Mouse (Mus musculus): ENCODE results near the gene Adgrf1.

The Adgrf1 gene

DNA sequence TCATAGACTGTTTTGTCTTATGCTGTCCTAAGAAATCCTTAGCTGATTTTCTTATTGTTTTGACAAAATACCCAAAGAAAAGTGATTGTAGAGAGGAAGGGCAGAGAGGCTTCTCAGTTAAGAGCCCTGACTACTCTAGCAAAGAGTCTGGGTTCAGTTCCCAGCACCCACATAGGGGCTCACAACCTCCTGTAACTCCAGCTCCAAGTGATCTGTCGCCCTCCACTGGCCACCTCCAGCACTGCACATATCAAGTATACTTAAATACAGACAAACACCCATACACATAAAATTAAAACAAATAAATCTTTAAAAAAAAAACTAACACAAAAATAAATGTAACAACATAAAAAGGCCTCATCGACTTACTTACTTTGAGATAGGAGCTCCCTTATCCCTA is 3.5 kb upstream of the Adgrf1 start:
- DNase-seq (ENCODE audit: low spot score in 2 of 2): no peak

DNA sequence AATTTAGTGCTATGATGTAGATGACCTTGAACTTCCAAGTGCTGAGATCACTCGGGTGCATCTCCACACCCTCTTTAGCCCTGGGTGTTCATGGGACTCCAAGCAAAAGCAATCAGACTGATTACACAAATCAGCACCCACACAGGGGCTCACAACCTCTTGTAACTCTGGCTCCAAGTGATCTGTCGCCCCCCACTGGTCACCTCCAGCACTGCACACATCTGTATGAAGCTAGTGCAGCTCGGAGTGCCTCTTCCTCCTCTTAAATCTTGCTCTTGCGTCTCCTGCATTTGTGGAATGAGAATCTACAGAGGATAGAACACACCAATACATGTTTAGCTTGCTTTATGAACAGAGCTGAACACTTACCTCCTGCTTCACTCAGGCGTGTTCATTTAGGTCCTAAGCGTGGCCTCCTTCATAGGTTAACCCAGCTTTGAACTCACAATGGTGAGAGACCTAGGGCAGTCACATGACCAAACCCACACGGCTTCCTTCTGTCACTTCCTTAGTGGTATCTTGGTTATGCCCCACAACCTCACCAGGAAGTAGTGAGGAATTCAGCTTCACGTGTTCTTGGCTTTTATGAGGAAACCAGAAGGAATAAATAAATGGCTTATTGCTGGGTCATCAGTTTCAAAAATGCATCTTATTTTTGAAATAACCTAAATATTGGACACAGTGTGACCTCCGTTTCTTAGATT is 2.9 kb upstream of the Adgrf1 start:
- DNase-seq (ENCODE audit: low spot score in 2 of 2): no peak

DNA sequence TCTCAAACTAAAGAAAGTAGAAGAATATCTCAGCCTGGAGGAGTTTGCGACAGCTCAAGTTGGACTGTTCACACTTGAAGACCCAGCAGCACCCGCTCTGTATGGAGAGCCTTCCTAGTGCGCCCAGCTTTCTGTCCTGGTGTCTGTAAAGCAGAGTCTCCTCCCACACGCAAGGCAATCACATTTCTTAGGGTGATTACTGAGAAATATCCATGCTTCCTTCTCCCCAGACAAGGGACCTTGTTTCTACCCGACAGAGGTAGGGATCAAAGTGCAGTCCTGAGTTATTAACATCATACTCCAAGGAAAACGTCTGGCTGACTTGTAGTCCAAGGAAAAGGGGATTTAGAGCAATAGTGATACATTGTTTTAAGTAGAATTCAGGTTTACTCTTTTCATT is 6.1 kb downstream of the Adgrf1 start:
- DNase-seq (ENCODE audit: low spot score in 2 of 2): no peak

DNA sequence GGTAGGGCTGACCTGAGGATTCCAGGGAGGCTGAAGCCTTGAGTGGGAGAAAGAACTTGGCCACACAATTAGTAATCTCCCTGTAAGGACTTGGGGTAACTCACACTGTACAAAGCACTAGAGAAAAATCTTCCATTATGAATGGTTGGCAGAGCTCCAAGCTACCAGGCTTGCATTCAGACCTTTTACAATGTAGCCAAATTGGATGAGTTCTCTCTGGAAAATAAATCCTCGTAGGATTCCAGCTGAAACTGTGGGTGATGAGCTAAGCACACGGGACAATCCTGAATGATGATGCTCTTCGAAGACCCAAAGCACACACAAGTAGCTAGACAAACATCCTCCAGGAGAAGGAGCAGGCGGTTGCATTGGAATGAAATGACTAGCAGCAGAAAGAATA is 7.1 kb downstream of the Adgrf1 start:
- peak; percentile 11 to 42 for DNase-seq (ENCODE audit: low spot score in 2 of 2)

DNA sequence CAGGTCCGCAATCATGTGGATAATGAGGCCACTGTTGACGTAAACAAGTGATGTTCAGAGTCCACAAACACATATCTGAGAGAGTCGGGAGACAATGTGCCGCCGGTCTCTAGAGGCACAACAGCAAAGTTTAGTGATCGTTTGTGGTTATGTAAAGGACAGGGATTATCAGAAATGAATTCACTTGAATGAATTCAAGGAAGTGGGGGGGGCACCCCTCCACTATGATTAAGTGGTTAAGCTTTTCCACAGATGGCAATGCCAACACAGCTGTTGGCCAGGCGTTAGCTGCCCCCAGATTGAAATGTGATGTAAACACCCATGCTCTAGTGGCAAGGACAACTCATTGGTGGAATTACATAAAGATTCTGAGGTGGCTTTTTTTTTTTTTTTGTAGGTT is 9.5 kb downstream of the Adgrf1 start:
- DNase-seq (ENCODE audit: low spot score in 2 of 2): no peak

DNA sequence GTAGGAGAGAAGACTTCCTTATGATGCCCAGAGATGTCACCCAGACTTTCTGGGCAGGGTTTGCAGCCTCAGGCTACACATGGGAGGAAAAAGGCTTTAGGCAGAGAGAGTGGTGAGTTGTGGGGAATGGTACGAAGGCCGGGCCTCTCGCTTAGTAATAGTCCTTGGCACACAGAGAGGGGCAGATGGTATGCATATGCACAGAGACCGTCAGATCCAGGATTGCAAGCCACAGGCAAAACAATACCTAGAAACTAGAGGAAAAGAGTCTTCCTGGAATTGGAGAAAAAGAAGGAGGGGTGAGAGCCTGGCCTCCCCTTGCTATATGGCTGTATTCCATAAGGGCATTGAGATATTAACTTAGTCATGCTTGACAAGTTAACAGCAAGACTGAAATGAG is 12.2 kb downstream of the Adgrf1 start:
- DNase-seq (ENCODE audit: low spot score in 2 of 2): no peak

GRCm38 (mm10) chr17:43282828-43283227 is 12.7 kb downstream of the Adgrf1 start:
- DNase-seq (ENCODE audit: low spot score in 2 of 2): no peak

DNA sequence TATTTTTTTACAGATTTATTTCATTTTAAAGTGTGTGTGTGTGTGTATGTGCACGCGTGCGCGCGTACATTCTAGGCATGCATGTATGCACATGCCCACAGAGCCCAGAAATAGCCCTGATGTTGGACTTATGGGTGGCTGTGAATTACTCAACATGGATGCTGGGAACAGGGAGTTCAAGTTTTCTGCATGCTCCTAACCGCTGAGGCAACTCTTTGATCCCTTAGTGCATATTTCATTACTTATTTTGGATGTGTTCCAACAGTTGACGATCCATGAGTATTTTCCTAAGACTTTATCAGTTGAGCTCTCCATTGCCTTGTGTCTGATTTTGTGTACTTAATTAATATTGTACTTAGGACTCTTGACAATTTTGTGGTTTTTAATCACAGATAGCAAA is 29.4 kb downstream of the Adgrf1 start:
- DNase-seq (ENCODE audit: low spot score in 2 of 2): no peak

- no peak for DNase-seq (ENCODE audit: low spot score in 2 of 2)
Observed at GRCm38 (mm10) chr17:43325986-43326671, 56.0 kb downstream of the Adgrf1 start.

GRCm38 (mm10) chr17:43326726-43327700 is 56.9 kb downstream of the Adgrf1 start:
- peak in 1 of 2 experiments; percentile 20 for DNase-seq (ENCODE audit: low spot score in 2 of 2)

GRCm38 (mm10) chr17:43327810-43328209 is 57.7 kb downstream of the Adgrf1 start:
- no peak for DNase-seq (ENCODE audit: low spot score in 2 of 2)

DNA sequence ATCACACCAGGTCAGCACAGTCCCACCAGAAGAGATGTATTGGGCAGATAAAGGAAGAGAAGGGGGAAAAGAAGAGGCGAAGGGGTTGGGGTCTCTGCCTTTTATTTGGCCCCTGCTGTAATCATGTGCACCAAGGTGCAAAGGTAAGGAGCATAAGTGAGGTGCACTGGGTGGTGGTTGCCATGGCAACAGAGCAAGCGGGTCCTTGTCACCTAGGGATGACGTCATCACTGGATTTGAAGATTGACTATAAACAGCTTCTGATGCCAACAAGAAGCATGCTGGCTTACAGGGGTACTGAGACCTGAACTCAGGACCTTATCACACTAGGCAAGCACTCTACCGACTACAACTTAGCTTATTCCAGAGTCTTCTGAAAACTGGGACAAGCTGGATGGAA is 59.1 kb downstream of the Adgrf1 start:
- DNase-seq (ENCODE audit: low spot score in 2 of 2): no peak

GRCm38 (mm10) chr17:43329761-43330183 is 59.6 kb downstream of the Adgrf1 start:
- no peak for DNase-seq (ENCODE audit: low spot score in 2 of 2)

- DNase-seq (ENCODE audit: low spot score in 2 of 2): no peak
Observed at GRCm38 (mm10) chr17:43332686-43333085, 62.6 kb downstream of the Adgrf1 start.

DNA sequence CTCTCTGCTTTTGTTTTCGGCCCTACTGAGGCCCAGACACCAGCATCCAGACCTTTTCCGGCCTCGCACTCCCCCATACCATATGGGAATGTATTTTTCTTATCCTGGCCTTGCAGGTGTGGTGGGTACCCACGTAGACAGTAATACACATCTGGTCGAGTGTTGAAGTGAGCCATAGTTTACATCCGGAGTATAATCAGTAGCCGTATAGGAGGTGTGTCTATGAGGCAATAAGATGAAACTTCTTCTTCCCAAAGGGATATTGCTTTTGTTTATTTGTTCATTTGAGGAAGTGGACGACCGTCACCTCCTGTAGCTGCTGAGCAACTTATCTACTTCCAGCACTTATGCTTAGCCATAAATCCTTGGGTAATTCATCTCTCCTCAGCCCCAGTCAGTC is 63.9 kb downstream of the Adgrf1 start:
- DNase-seq (ENCODE audit: low spot score in 2 of 2): no peak

DNA sequence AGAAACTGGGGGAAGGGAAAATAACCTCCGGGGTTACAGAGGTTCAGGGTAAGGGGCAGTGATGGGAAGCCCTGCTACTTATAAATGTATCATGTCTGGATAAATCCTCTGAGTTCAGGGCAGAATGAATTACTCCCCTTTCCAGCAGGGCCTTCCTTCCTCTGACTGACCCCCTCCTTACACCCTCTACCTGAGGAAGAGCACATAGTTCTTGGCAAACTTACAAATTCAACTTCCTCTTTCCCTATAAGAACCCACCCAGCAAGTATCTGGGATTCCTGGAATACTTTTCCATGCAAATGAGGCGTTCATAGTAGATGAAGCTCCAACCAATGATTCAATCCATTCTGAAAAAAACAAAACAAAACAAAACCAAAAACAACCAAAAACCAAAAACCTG is 67.5 kb downstream of the Adgrf1 start:
- DNase-seq (ENCODE audit: low spot score in 2 of 2): no peak

DNA sequence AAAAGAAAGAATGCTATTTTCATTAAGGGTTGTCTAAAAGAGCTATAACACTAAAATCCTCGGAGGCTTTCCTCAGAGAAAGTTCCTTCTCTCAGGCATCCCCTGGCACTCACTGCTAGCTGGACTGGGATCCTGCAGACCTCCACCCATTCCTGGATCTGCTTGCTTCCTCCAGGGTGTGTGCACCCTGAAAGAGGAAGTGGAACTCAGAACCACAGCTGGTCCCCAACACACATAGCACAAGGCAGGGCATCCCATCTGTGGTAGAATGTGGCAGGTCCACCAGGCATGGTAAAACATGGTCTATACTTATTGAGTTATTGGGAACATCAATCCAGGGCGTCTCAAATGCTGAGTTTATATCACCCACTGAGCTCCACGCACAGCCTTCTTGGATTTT is 68.2 kb downstream of the Adgrf1 start:
- no peak for DNase-seq (ENCODE audit: low spot score in 2 of 2)

DNA sequence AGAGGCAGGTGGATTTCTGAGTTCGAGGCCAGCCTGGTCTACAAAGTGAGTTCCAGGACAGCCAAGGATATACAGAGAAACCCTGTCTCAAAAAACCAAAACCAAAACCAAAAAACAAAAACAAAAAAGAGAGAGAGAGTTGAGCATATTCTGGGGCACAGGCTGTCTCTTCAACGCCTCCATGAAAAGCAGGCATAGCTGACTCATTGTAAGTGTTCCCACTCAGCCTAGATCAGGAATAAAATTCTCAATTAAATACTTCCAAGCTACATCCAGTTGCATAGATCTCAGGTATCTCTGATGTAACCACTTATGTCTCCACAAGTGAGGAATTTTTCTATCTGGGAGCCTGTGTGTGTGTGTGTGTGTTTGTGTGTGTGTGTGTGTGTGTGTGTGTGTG is 76.4 kb downstream of the Adgrf1 start:
- DNase-seq (ENCODE audit: low spot score in 2 of 2): peak in 1 of 2 experiments; percentile 35

DNA sequence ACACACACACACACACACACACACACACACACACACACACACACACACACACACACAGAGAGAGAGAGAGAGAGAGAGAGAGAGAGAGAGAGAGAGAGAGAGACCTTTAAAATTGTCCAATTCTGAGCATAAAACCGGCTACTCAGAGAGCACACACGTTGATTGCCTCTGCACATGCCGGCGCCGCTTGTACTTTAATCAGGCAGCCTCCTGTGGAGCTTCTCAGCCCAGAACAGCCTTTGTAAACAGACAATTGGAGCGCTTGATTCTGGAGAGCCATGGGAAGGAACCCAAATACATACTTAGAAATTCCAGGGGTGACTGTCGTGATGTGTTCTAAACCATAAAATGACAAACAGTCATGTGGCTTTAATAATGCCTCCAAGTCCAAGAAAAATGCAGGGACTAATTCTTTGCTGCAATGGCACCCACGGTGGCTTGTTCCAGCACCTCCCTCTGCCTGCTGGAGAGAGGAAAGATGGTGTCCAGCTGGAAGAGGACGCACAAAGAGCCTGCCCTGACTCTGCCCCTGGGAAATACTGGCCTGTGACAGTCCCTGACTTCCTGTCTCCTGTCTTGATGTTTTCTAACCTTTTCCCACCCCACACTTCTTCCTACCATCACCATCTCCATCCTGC is 87.9 kb downstream of the Adgrf1 start:
- DNase-seq (ENCODE audit: low spot score in 2 of 2): no peak

GRCm38 (mm10) chr17:43359826-43360619 is 89.9 kb downstream of the Adgrf1 start, which contains the start of gene Adgrf5:
Adgrf5 (plus strand) TSS chr17:43360451.
- no peak for DNase-seq (ENCODE audit: low spot score in 2 of 2)

DNA sequence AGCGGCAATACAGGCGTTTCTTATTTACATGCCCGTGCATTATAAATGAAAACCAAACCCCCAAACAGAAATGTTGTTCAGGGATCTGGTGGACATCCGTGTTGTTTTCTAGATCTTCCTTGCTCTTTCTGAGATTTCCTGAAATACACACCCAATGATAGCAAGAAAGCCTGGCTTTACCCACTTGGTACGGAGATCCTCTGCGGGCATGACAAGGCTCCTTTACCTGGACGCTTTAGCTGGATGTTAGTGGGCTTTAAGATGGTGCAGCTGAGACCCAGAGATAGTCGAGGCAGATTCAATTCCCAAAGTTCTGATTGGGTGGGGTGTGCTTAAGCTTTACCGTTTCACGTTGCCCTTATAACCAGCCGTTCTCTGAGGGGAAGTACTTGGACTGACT is 90.9 kb downstream of the Adgrf1 start:
- no peak for DNase-seq (ENCODE audit: low spot score in 2 of 2)

All from frontal cortex, postnatal 36 days (tissue).